Mouse (Mus musculus) liver, adult 2 months (tissue): ENCODE results near the gene Gm45233. TPM values are rescaled to one million over a fixed set of nuclear protein-coding genes. Genes with fewer than 3 reads are reported as not detected.

Experiments
- DNase-seq: peaks from one replicate; pipeline ENCODE4 v3.0.0-alpha.2; 2011; ENCODE audit warnings: low read depth, low spot score; ENCODE audit errors: extremely low read depth
- H3K27ac ChIP-seq: fragments of 200-500 bp; replicated peaks from 2 replicates; pipeline ENCODE4 v1.5.1; 2012; ENCODE audit warnings: low read depth, mild to moderate bottlenecking, control low read depth, inconsistent platforms, low read length; ENCODE audit not compliant: insufficient read depth
- H3K27me3 ChIP-seq: fragments of 200-500 bp; 2 replicates; pipeline ENCODE4 v1.6.1; 2012; ENCODE audit warnings: mild to moderate bottlenecking, moderate library complexity, low read length, inconsistent platforms; ENCODE audit not compliant: control insufficient read depth, insufficient read depth
- H3K36me3 ChIP-seq: fragments of 200-500 bp; 2 replicates; pipeline ENCODE4 v1.6.1; 2012; ENCODE audit warnings: low read length, inconsistent platforms; ENCODE audit not compliant: control insufficient read depth, insufficient read depth
- H3K4me1 ChIP-seq: fragments of 200-500 bp; 2 replicates; pipeline ENCODE4 v1.6.1; 2011; ENCODE audit warnings: low read length; ENCODE audit not compliant: control insufficient read depth, insufficient read depth
- H3K4me3 ChIP-seq: fragments of 200-500 bp; 2 replicates; pipeline ENCODE4 v1.5.1; 2011; ENCODE audit warnings: low read depth, mild to moderate bottlenecking, control low read depth, low read length, moderate library complexity; ENCODE audit not compliant: insufficient read depth
- H3K79me2 ChIP-seq: fragments of 200-500 bp; 2 replicates; pipeline ENCODE4 v1.6.1; 2012; ENCODE audit warnings: inconsistent platforms, mild to moderate bottlenecking, low read length, moderate library complexity; ENCODE audit not compliant: control insufficient read depth, insufficient read depth
- H3K9ac ChIP-seq: fragments of 200-500 bp; 2 replicates; pipeline ENCODE4 v1.6.1; 2012; ENCODE audit warnings: low read depth, mild to moderate bottlenecking, control low read depth, inconsistent platforms, low read length
- CTCF ChIP-seq: fragments of 200-500 bp; IDR thresholded peaks from 2 replicates; pipeline ENCODE4 v1.5.1; 2011; ENCODE audit warnings: low read depth, low read length, control low read depth
- POLR2A ChIP-seq: fragments of 200-500 bp; IDR thresholded peaks from 2 replicates; pipeline ENCODE4 v1.6.1; 2011; ENCODE audit warnings: low read length, control low read depth; ENCODE audit not compliant: insufficient read depth; ENCODE audit errors: extremely low read depth
- WGBS: fragments of 180-500 bp; shearing (Covaris S2); methylation state at CpG from one replicate; pipeline ENCODE4 v1.1.7; 2018; 5-methylcytosine and 5-hydroxymethylcytosine counted together
- polyA plus RNA-seq: library from polyadenylated mRNA; depleted of rRNA; stranded (reverse); fragments of >200 nt; gene quantifications from 2 replicates; pipeline ENCODE4 v1.2.3, GENCODE M21; 2012
- total RNA-seq: library from RNA; depleted of rRNA; stranded (reverse); fragments of >200 nt; gene quantifications from 2 replicates; pipeline ENCODE4 v1.2.3, GENCODE M21; 2014

Gene Gm45233
- total and polyA plus RNA-seq, 2 experiments = 0.28 TPM; not detected in 1

DNA sequence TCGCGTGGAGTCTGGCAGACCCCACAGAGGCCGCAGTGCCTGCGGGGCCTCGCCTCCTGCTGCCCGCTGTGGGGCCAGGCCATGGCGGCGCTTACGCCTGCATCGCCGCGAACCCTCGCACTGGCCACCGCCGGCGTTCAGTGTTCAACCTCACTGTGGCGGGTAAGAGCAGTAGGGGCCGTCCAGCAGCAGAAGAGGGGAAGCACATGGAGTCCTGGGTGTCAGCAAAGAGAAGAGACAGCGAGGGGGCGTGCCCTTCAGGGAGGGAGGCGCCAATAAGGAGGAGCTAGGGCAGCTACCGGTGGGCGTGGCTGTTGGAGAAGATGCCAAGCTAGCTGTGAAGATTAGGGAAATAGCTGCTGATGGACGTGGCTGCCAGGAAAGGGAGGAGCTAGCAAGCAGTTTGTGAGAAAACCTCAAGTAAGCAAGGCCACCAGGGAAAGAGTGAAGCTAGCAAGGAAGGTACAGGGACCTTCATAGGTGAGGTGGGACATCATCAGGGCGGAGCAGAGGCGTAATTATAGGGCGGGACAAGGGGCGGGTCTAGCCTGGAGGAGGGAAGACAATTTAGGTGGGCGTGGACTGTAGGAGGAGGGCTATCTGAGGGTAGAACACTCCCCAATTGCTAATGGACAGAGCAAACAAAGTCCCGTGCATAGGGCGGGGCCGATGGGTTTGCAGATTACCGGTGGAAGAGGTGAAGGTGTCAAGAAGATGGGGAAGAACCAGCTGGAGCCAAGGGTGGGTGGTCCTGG, 21.6 kb downstream of the Gm45233 start:
- H3K27me3 ChIP-seq = no peaks in the 10 kb centered on the region
- no peaks in the 10 kb centered on the region for H3K36me3 ChIP-seq
- WGBS = 3% methylated on average over 33 of the region's 33 CpGs
- H3K4me1 ChIP-seq = peaks cover 2% of the 10 kb centered on the region
- H3K4me3 ChIP-seq = peak overlapping the region; percentile 60
- peak; percentile 75 for DNase-seq
- no peak overlapping the region for H3K27ac ChIP-seq
- no peak for TF ChIP-seq CTCF
- no peak for TF ChIP-seq POLR2A
- peak overlapping the region; percentile 48 for H3K9ac ChIP-seq
- no peaks in the 10 kb centered on the region for H3K79me2 ChIP-seq

DNA sequence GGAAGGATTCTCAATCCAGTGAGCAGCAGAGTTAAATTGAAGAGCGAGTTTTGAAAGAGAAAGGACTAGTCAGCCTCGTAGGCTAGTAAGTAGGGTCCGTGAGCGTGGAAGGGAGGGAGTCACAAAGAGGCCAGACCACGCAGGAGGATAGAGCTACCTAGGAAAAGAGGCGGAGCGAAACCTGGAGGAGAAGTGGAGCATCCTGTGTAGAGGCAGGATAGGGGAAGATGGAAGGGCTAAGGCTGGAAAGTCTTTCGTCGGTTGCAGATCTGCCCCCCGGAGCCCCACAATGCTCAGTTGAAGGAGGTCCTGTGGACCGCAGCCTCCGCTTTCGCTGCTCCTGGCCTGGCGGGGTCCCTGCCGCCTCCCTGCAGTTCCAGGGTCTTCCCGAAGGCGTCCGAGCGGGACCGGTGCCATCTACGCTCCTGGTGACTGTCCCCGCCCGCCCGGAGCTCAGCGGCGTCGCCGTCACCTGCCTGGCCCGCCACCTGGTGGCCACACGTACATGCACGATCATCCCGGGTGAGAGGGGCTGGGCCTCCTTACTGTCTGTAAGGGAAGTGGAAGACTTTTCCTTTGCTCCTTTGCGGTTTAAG, 22.3 kb downstream of the Gm45233 start:
- peak overlapping the region; percentile 22 for H3K9ac ChIP-seq
- peaks cover 2% of the 10 kb centered on the region for H3K4me1 ChIP-seq
- no peaks in the 10 kb centered on the region for H3K79me2 ChIP-seq
- peak; percentile 33 for DNase-seq
- H3K36me3 ChIP-seq = no peaks in the 10 kb centered on the region
- peak overlapping the region; percentile 60 for H3K4me3 ChIP-seq
- under 1% methylated on average over 33 of the region's 33 CpGs for WGBS
- H3K27me3 ChIP-seq = no peaks in the 10 kb centered on the region
- TF ChIP-seq POLR2A = no peak
- TF ChIP-seq CTCF = peak; percentile 84
- H3K27ac ChIP-seq = no peak overlapping the region

DNA sequence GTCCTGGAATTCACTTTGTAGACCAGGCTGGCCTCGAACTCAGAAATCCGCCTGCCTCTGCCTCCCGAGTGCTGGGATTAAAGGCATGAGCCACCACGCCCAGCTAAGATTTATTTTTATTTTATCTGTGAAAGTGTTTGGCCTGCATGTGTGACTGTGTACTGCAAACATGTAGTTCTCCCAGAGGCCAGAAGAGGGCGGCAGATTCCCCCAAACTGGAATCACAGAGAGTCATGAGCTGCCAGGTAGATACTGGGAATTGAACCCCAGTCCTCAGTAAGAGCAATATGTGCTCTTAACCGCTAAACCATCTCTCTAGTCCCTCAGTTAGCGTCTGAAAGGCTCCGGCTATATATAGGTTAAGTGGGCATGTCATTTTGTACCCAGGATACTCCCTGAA, 26.4 kb downstream of the Gm45233 start:
- H3K36me3 ChIP-seq = no peaks in the 10 kb centered on the region
- peaks cover 2% of the 10 kb centered on the region for H3K4me1 ChIP-seq
- H3K27ac ChIP-seq = no peak overlapping the region
- DNase-seq = no peak
- H3K9ac ChIP-seq = no peak overlapping the region
- H3K79me2 ChIP-seq = no peaks in the 10 kb centered on the region
- no peak for TF ChIP-seq POLR2A
- peak; percentile 67; the same call in 1 of the 2 replicates for TF ChIP-seq CTCF
- 75% methylated on average over 8 of the region's 8 CpGs for WGBS
- H3K27me3 ChIP-seq = no peaks in the 10 kb centered on the region
- no peak overlapping the region for H3K4me3 ChIP-seq

DNA sequence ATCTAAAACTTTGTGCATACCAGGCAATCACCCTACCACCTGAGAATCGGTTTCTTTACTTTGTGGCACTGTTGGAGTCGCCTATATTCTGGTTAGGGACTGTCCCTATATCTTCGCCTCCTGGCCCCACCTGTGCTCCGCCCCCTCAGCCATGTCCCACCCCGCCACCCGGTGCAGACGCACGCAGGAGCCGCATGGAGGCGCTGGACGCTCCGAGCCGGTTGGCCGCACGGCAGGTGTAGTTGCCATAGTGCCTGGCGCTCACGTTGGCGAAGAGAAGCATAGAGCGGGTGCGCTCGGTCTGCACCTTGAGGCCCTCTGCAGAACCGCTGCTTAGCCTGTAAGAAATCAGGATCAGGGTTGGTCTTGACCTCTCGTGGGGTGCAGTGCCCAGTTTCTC, 31.8 kb downstream of the Gm45233 start:
- no peak for DNase-seq

DNA sequence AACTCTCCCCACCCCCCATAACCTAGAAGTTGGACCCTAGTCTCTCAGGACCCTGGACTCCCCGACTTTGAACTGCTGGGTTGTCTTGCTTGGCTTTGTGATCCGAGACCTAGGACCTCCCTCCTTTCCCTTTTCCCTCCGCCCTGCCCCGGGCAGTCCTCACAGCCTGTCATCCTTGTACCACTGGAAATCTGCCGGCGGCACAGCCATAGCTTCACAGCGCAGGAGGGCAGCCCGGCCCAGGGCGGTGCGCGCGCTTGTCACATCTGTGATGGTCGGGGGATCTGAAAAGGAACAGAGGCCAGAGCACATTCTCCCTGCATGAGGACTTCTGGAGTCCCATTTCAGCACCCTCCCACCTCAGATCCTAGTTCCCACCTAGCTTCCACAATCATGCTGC, 32.4 kb downstream of the Gm45233 start:
- TF ChIP-seq CTCF = no peak
- TF ChIP-seq POLR2A = no peak
- no peak overlapping the region for H3K4me3 ChIP-seq
- no peak overlapping the region for H3K27ac ChIP-seq
- no peak for DNase-seq
- no peaks in the 10 kb centered on the region for H3K79me2 ChIP-seq
- no peaks in the 10 kb centered on the region for H3K4me1 ChIP-seq
- WGBS = 9% methylated on average over 13 of the region's 13 CpGs
- H3K36me3 ChIP-seq = no peaks in the 10 kb centered on the region
- peaks cover 9% of the 10 kb centered on the region; the same call in 1 of the 2 replicates for H3K27me3 ChIP-seq
- no peak overlapping the region for H3K9ac ChIP-seq

More for the DNA sequence above, 31.8 kb downstream of the Gm45233 start:
- Histone ChIP-seq H3K27ac (no peak overlapping the region), H3K79me2 (no peaks in the 10 kb centered on the region), H3K9ac (no peak overlapping the region), H3K4me1 (no peaks in the 10 kb centered on the region), H3K27me3 (peaks cover 9% of the 10 kb centered on the region; the same call in 1 of the 2 replicates), H3K4me3 (no peak overlapping the region), H3K36me3 (no peaks in the 10 kb centered on the region)
- no peak for TF ChIP-seq CTCF
- TF ChIP-seq POLR2A = no peak
- WGBS = 9% methylated on average over 23 of the region's 23 CpGs

DNA sequence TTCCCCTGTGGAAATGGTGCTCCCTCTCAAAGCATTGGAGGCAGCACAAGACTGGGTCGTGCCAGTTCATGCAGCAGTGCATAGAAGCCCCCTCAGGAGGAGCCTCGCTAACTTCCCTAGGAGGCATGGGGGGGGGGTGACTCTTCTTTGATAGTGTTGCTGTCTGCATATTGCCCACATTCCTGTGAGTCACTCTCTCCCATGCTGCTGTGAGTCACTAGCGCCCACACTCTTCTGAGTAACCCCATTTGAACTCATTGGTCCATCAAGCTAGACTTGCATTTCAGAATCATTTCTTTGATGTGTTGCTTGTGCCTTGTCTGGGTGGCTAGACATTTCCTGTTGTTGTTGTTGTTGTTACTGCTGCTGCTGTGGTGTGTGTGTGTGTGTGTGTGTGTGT, 37.3 kb downstream of the Gm45233 start:
- Histone ChIP-seq H3K36me3 (no peaks in the 10 kb centered on the region), H3K27me3 (peaks cover 5% of the 10 kb centered on the region; the same call in 1 of the 2 replicates), H3K79me2 (no peaks in the 10 kb centered on the region), H3K4me3 (no peak overlapping the region), H3K27ac (no peak overlapping the region), H3K4me1 (no peaks in the 10 kb centered on the region), H3K9ac (no peak overlapping the region)
- no peak for DNase-seq
- TF ChIP-seq POLR2A (no peak), CTCF (no peak)
- 70% methylated on average over 3 of the region's 3 CpGs for WGBS
